Mouse (Mus musculus) neural tube, embryonic 15.5 days (tissue): ENCODE results near the gene Samd14. TPM values are rescaled to one million over a fixed set of nuclear protein-coding genes. Genes with fewer than 3 reads are reported as not detected.

Experiments used
- ATAC-seq: fragments of 200-750 bp; cut with Nextera tagmentation; 2 replicates; pipeline ENCODE4 v1.8.0; 2017; ENCODE audit warnings: mild to moderate bottlenecking, moderate TSS enrichment, moderate library complexity; ENCODE audit not compliant: low FRiP score
- H3K27ac ChIP-seq: fragments of 300-500 bp; sonication (generic); replicated peaks from 2 replicates; pipeline ENCODE4 v1.5.1; 2015; ENCODE audit warnings: mild to moderate bottlenecking, inconsistent platforms
- H3K27me3 ChIP-seq: fragments of 300-500 bp; sonication (generic); replicated peaks from 2 replicates; pipeline ENCODE4 v1.6.1; 2015; ENCODE audit warnings: inconsistent platforms
- H3K36me3 ChIP-seq: fragments of 300-500 bp; sonication (generic); 2 replicates; pipeline ENCODE4 v1.6.1; 2015; ENCODE audit warnings: inconsistent platforms
- H3K4me1 ChIP-seq: fragments of 300-500 bp; sonication (generic); 2 replicates; pipeline ENCODE4 v1.6.1; 2015; ENCODE audit warnings: inconsistent platforms
- H3K4me2 ChIP-seq: fragments of 300-500 bp; sonication (generic); 2 replicates; pipeline ENCODE4 v1.6.1; 2015; ENCODE audit warnings: inconsistent platforms, mild to moderate bottlenecking, moderate library complexity
- H3K4me3 ChIP-seq: fragments of 300-500 bp; sonication (generic); replicated peaks from 2 replicates; pipeline ENCODE4 v1.5.1; 2015; ENCODE audit warnings: mild to moderate bottlenecking, inconsistent platforms
- H3K9ac ChIP-seq: fragments of 300-500 bp; sonication (generic); replicated peaks from 2 replicates; pipeline ENCODE4 v1.6.1; 2015; ENCODE audit warnings: mild to moderate bottlenecking, inconsistent platforms
- H3K9me3 ChIP-seq: fragments of 300-500 bp; sonication (generic); replicated peaks from 2 replicates; pipeline ENCODE4 v1.6.1; 2016; ENCODE audit warnings: inconsistent platforms
- WGBS: fragments of 180-500 bp; shearing (Covaris S2); methylation state at CpG from one replicate; pipeline ENCODE4 v1.1.7; 2015; ENCODE audit warnings: mixed read lengths; 5-methylcytosine and 5-hydroxymethylcytosine counted together
- polyA plus RNA-seq: library from polyadenylated mRNA; unstranded; fragments of >200 nt; fragmentation: Nextera tagmentation; extraction: Ambion mirVana; gene quantifications from 2 replicates; pipeline ENCODE4 v1.2.1, GENCODE M21; 2015

Gene Samd14
- polyA plus RNA-seq, 1 experiment from 2014 or later = 167 TPM

- peaks cover 7% of the 10 kb centered on the region; the same call in 1 of the 2 replicates for H3K4me1 ChIP-seq
- no peak for ATAC-seq
- H3K9ac ChIP-seq = no peak overlapping the region
- no peak overlapping the region for H3K4me3 ChIP-seq
- no peak overlapping the region for H3K4me2 ChIP-seq
- H3K9me3 ChIP-seq = no peaks in the 10 kb centered on the region
- no peaks in the 10 kb centered on the region for H3K27me3 ChIP-seq
- WGBS = 74% methylated on average over 6 of the region's 6 CpGs
- peaks cover 49% of the 10 kb centered on the region for H3K36me3 ChIP-seq
- no peak overlapping the region for H3K27ac ChIP-seq
Observed at GRCm38 (mm10) chr11:95026090-95026542, 16.4 kb downstream of the Samd14 start.

GRCm38 (mm10) chr11:95026849-95027248 is 17.2 kb downstream of the Samd14 start:
- H3K27ac ChIP-seq = no peak overlapping the region
- 91% methylated on average over 6 of the region's 6 CpGs for WGBS

GRCm38 (mm10) chr11:95027850-95028470 is 18.3 kb downstream of the Samd14 start:
- Histone ChIP-seq H3K27me3 (no peaks in the 10 kb centered on the region), H3K9ac (no peak overlapping the region), H3K4me1 (peaks cover 7% of the 10 kb centered on the region; the same call in 1 of the 2 replicates), H3K4me3 (no peak overlapping the region), H3K9me3 (no peaks in the 10 kb centered on the region), H3K4me2 (no peak overlapping the region), H3K36me3 (peaks cover 31% of the 10 kb centered on the region), H3K27ac (no peak overlapping the region)
- no peak for ATAC-seq
- 17% methylated on average over 13 of the region's 13 CpGs for WGBS

More at GRCm38 (mm10) chr11:95026849-95027248, 17.2 kb downstream of the Samd14 start:
- Histone ChIP-seq H3K4me1 (peaks cover 7% of the 10 kb centered on the region; the same call in 1 of the 2 replicates), H3K9ac (no peak overlapping the region), H3K4me3 (no peak overlapping the region), H3K9me3 (no peaks in the 10 kb centered on the region), H3K4me2 (no peak overlapping the region), H3K27me3 (no peaks in the 10 kb centered on the region), H3K36me3 (peaks cover 42% of the 10 kb centered on the region)
- no peak for ATAC-seq

GRCm38 (mm10) chr11:95032945-95033344 is 23.3 kb downstream of the Samd14 start:
- no peaks in the 10 kb centered on the region for H3K27me3 ChIP-seq
- no peaks in the 10 kb centered on the region for H3K9me3 ChIP-seq
- peaks cover 2% of the 10 kb centered on the region; the same call in 1 of the 2 replicates for H3K36me3 ChIP-seq
- H3K27ac ChIP-seq = no peak overlapping the region
- no peak overlapping the region for H3K4me2 ChIP-seq
- WGBS = 31% methylated on average over 6 of the region's 6 CpGs
- H3K9ac ChIP-seq = no peak overlapping the region
- peaks cover 4% of the 10 kb centered on the region; the same call in 1 of the 2 replicates for H3K4me1 ChIP-seq
- H3K4me3 ChIP-seq = no peak overlapping the region
- no peak for ATAC-seq

- H3K4me3 ChIP-seq = no peak overlapping the region
- no peaks in the 10 kb centered on the region for H3K9me3 ChIP-seq
- 87% methylated on average over 14 of the region's 14 CpGs for WGBS
- no peak for ATAC-seq
- H3K27ac ChIP-seq = no peak overlapping the region
- H3K4me1 ChIP-seq = no peaks in the 10 kb centered on the region
- no peak overlapping the region for H3K4me2 ChIP-seq
- peaks cover 2% of the 10 kb centered on the region; the same call in 1 of the 2 replicates for H3K36me3 ChIP-seq
- H3K9ac ChIP-seq = no peak overlapping the region
- H3K27me3 ChIP-seq = no peaks in the 10 kb centered on the region
Observed at GRCm38 (mm10) chr11:95033617-95034016, 23.9 kb downstream of the Samd14 start.

- H3K4me3 ChIP-seq = no peak overlapping the region
- no peak overlapping the region for H3K27ac ChIP-seq
- no peaks in the 10 kb centered on the region for H3K9me3 ChIP-seq
- peaks cover 4% of the 10 kb centered on the region; the same call in 1 of the 2 replicates for H3K4me1 ChIP-seq
- no peaks in the 10 kb centered on the region for H3K36me3 ChIP-seq
- WGBS = 73% methylated on average over 10 of the region's 10 CpGs
- no peak for ATAC-seq
- no peak overlapping the region for H3K9ac ChIP-seq
- H3K27me3 ChIP-seq = no peaks in the 10 kb centered on the region
- no peak overlapping the region for H3K4me2 ChIP-seq
Observed at GRCm38 (mm10) chr11:95034902-95035301, 25.2 kb downstream of the Samd14 start.

- ATAC-seq = no peak
- Histone ChIP-seq H3K4me3 (no peak overlapping the region), H3K4me2 (no peak overlapping the region), H3K27ac (no peak overlapping the region), H3K4me1 (peaks cover 14% of the 10 kb centered on the region), H3K9me3 (no peaks in the 10 kb centered on the region), H3K36me3 (no peaks in the 10 kb centered on the region), H3K9ac (no peak overlapping the region), H3K27me3 (no peaks in the 10 kb centered on the region)
- 96% methylated on average over 5 of the region's 5 CpGs for WGBS
Observed at GRCm38 (mm10) chr11:95036521-95036920, 26.8 kb downstream of the Samd14 start.

GRCm38 (mm10) chr11:95037306-95037705 is 27.6 kb downstream of the Samd14 start:
- Histone ChIP-seq H3K4me1 (peaks cover 20% of the 10 kb centered on the region), H3K36me3 (no peaks in the 10 kb centered on the region), H3K27ac (no peak overlapping the region), H3K4me2 (no peak overlapping the region), H3K27me3 (no peaks in the 10 kb centered on the region), H3K9me3 (no peaks in the 10 kb centered on the region), H3K9ac (no peak overlapping the region), H3K4me3 (no peak overlapping the region)
- no peak for ATAC-seq
- 54% methylated on average over 6 of the region's 6 CpGs for WGBS

GRCm38 (mm10) chr11:95038156-95038817 is 28.6 kb downstream of the Samd14 start:
- Histone ChIP-seq H3K27me3 (no peaks in the 10 kb centered on the region), H3K9ac (no peak overlapping the region), H3K4me2 (no peak overlapping the region), H3K36me3 (no peaks in the 10 kb centered on the region), H3K4me1 (peaks cover 22% of the 10 kb centered on the region), H3K4me3 (no peak overlapping the region), H3K27ac (no peak overlapping the region), H3K9me3 (no peaks in the 10 kb centered on the region)
- no peak for ATAC-seq
- WGBS = 67% methylated on average over 14 of the region's 14 CpGs

GRCm38 (mm10) chr11:95038818-95039655 is 29.4 kb downstream of the Samd14 start:
- Histone ChIP-seq H3K4me3 (no peak overlapping the region), H3K27me3 (no peaks in the 10 kb centered on the region), H3K4me2 (no peak overlapping the region), H3K27ac (no peak overlapping the region), H3K9me3 (no peaks in the 10 kb centered on the region), H3K4me1 (peaks cover 22% of the 10 kb centered on the region), H3K9ac (no peak overlapping the region), H3K36me3 (no peaks in the 10 kb centered on the region)
- ATAC-seq = no peak
- 82% methylated on average over 13 of the region's 13 CpGs for WGBS

GRCm38 (mm10) chr11:95039766-95040165 is 30.1 kb downstream of the Samd14 start:
- ATAC-seq = no peak
- no peak overlapping the region for H3K9ac ChIP-seq
- no peak overlapping the region for H3K27ac ChIP-seq
- no peaks in the 10 kb centered on the region for H3K9me3 ChIP-seq
- H3K27me3 ChIP-seq = no peaks in the 10 kb centered on the region
- peaks cover 22% of the 10 kb centered on the region for H3K4me1 ChIP-seq
- peak overlapping the region; percentile 88 for H3K4me2 ChIP-seq
- H3K4me3 ChIP-seq = peak overlapping the region; percentile 90
- 0 out of 2 replicates have a peak, but pooled peaks cover under 1% of the 10 kb centered on the region for H3K36me3 ChIP-seq
- 86% methylated on average over 4 of the region's 4 CpGs for WGBS
